Mouse (Mus musculus): ENCODE measurements at regions not wholly inside any gene's neighbourhood (a gene's known extent, or its start where the extent isn't known, plus 50 kb on each side); places are given as distances from the start of the nearest gene placed in this dataset.

- DNase-seq = no peak
- 67% methylated on average over 12 of the region's 12 CpGs for WGBS
- Histone ChIP-seq H3K27ac (no peak overlapping the region), H3K4me3 (no peak overlapping the region), H3K27me3 (ENCODE audit: control insufficient read depth, insufficient read depth, low read length) (no peaks in the 10 kb centered on the region), H3K4me1 (ENCODE audit: control insufficient read depth, insufficient read depth, low read length) (no peaks in the 10 kb centered on the region), H3K9ac (ENCODE audit: low read depth, low read length) (no peak overlapping the region), H3K79me2 (replicated peaks; ENCODE audit: control insufficient read depth, insufficient read depth, low read length) (no peaks in the 10 kb centered on the region), H3K36me3 (ENCODE audit: control insufficient read depth, insufficient read depth, low read length) (no peaks in the 10 kb centered on the region)
- intact Hi-C loops (cut with DNase I) = no loop called here
- no peak for TF ChIP-seq CTCF (IDR thresholded peaks at IDR 0.05)
- no peak for TF ChIP-seq EP300 (IDR thresholded peaks at IDR 0.05; ENCODE audit: insufficient read depth, low read depth, low read length)
- TF ChIP-seq POLR2A (IDR thresholded peaks at IDR 0.05; ENCODE audit: insufficient read depth, low read depth, low read length) = no peak
These were observed 55.2 kb upstream of the Dlk1 start for GRCm38 (mm10) chr12:109397175-109398058.

DNA sequence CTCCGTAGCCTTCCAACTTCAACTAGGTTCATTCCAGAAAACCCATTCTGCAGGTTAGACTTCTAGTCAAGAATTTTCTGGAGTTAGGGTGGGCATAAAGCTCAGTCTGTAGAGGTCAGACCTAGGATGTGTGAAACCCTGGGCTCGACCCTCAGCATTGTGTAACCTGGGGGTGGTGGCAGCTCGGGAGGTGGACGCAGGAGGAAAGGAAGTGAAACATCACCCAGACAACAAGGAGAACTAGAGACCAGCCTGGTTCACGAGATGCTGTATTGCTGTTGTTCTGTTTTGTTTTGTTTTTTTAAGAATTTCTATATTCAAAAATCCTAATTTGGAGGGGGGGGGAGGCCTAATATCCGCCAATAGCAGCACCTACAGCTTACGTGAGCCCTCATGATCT lies 54.1 kb upstream of the Dlk1 start:
- no peak for TF ChIP-seq EP300 (IDR thresholded peaks at IDR 0.05; ENCODE audit: insufficient read depth, low read depth, low read length)
- no peak for TF ChIP-seq POLR2A (IDR thresholded peaks at IDR 0.05; ENCODE audit: insufficient read depth, low read depth, low read length)
- TF ChIP-seq CTCF (IDR thresholded peaks at IDR 0.05) = no peak
- H3K27ac ChIP-seq = no peak overlapping the region
- DNase-seq = no peak
- no peak overlapping the region for H3K4me3 ChIP-seq
- H3K36me3 ChIP-seq (ENCODE audit: control insufficient read depth, insufficient read depth, low read length) = no peaks in the 10 kb centered on the region
- H3K79me2 ChIP-seq (replicated peaks; ENCODE audit: control insufficient read depth, insufficient read depth, low read length) = no peaks in the 10 kb centered on the region
- intact Hi-C loops (cut with DNase I) = no loop called here
- H3K4me1 ChIP-seq (ENCODE audit: control insufficient read depth, insufficient read depth, low read length) = no peaks in the 10 kb centered on the region
- no peak overlapping the region for H3K9ac ChIP-seq (ENCODE audit: low read depth, low read length)
- no peaks in the 10 kb centered on the region for H3K27me3 ChIP-seq (ENCODE audit: control insufficient read depth, insufficient read depth, low read length)
- 67% methylated on average over 7 of the region's 7 CpGs for WGBS

GRCm38 (mm10) chr12:109398951-109399350 lies 53.7 kb upstream of the Dlk1 start:
- intact Hi-C loops (cut with DNase I) = no loop called here
- Histone ChIP-seq H3K36me3 (ENCODE audit: control insufficient read depth, insufficient read depth, low read length) (no peaks in the 10 kb centered on the region), H3K79me2 (replicated peaks; ENCODE audit: control insufficient read depth, insufficient read depth, low read length) (no peaks in the 10 kb centered on the region), H3K27ac (no peak overlapping the region), H3K4me1 (ENCODE audit: control insufficient read depth, insufficient read depth, low read length) (no peaks in the 10 kb centered on the region), H3K9ac (ENCODE audit: low read depth, low read length) (no peak overlapping the region), H3K4me3 (no peak overlapping the region), H3K27me3 (ENCODE audit: control insufficient read depth, insufficient read depth, low read length) (no peaks in the 10 kb centered on the region)
- no peak for TF ChIP-seq CTCF (IDR thresholded peaks at IDR 0.05)
- no peak for TF ChIP-seq EP300 (IDR thresholded peaks at IDR 0.05; ENCODE audit: insufficient read depth, low read depth, low read length)
- TF ChIP-seq POLR2A (IDR thresholded peaks at IDR 0.05; ENCODE audit: insufficient read depth, low read depth, low read length) = no peak
- 9% methylated on average over 6 of the region's 6 CpGs for WGBS
- DNase-seq = no peak

GRCm38 (mm10) chr12:109399591-109399990 lies 53.0 kb upstream of the Dlk1 start:
- WGBS = 13% methylated on average over 22 of the region's 22 CpGs
- no peak for TF ChIP-seq POLR2A (IDR thresholded peaks at IDR 0.05; ENCODE audit: insufficient read depth, low read depth, low read length)
- no peak for TF ChIP-seq EP300 (IDR thresholded peaks at IDR 0.05; ENCODE audit: insufficient read depth, low read depth, low read length)
- TF ChIP-seq CTCF (IDR thresholded peaks at IDR 0.05) = no peak
- Histone ChIP-seq H3K9ac (ENCODE audit: low read depth, low read length) (no peak overlapping the region), H3K79me2 (replicated peaks; ENCODE audit: control insufficient read depth, insufficient read depth, low read length) (no peaks in the 10 kb centered on the region), H3K27ac (no peak overlapping the region), H3K4me3 (no peak overlapping the region), H3K27me3 (ENCODE audit: control insufficient read depth, insufficient read depth, low read length) (no peaks in the 10 kb centered on the region), H3K36me3 (ENCODE audit: control insufficient read depth, insufficient read depth, low read length) (no peaks in the 10 kb centered on the region), H3K4me1 (ENCODE audit: control insufficient read depth, insufficient read depth, low read length) (no peaks in the 10 kb centered on the region)
- DNase-seq = no peak
- intact Hi-C loops (cut with DNase I) = no loop called here

- H3K36me3 ChIP-seq (ENCODE audit: control insufficient read depth, insufficient read depth, low read length) = no peaks in the 10 kb centered on the region
- no peaks in the 10 kb centered on the region for H3K27me3 ChIP-seq (ENCODE audit: control insufficient read depth, insufficient read depth, low read length)
- TF ChIP-seq CTCF (IDR thresholded peaks at IDR 0.05) (no peak), POLR2A (IDR thresholded peaks at IDR 0.05; ENCODE audit: insufficient read depth, low read depth, low read length) (no peak)
- no peaks in the 10 kb centered on the region for H3K4me1 ChIP-seq (ENCODE audit: control insufficient read depth, insufficient read depth, low read length)
- intact Hi-C loops (cut with DNase I) = no loop called here
- no peak overlapping the region for H3K9ac ChIP-seq (ENCODE audit: low read depth, low read length)
- no peak overlapping the region for H3K4me3 ChIP-seq
- H3K79me2 ChIP-seq (replicated peaks; ENCODE audit: control insufficient read depth, insufficient read depth, low read length) = no peaks in the 10 kb centered on the region
- no peak for DNase-seq
- no peak overlapping the region for H3K27ac ChIP-seq
- 89% methylated on average over 7 of the region's 7 CpGs for WGBS
These were observed 52.6 kb upstream of the Dlk1 start for GRCm38 (mm10) chr12:109400041-109400440.

DNA sequence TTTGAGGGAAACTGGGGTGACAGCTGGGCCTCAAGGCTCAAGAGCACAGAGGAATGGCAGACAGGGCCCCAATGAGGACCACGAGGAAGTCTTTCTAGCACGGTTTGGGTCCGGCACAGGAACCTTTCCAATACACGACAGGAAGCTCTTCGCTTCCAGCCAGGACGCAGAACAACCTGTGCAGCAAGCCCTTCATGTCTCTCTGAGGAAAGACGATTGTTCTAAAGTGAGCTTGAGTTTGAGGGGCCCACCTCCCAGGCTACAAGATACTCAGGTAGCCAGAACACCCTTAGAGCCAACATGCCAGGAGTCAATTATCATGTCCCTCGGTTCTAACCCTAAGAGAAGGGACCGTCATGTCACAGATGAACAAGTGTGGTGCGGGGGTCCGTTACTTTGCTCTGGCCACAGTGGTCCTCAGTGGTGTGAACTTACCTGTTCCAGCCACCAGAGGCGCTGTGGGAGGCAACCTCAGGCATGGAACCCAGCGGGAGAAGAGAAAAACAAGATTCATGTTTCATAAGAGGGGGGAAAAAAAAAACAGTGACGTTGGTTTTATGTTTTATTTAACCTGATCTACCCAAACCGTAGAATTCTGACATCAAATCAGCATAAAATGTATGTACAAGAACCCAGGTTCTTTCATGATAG lies 51.6 kb upstream of the Dlk1 start:
- no peak overlapping the region for H3K4me3 ChIP-seq

More for the DNA sequence above, 51.6 kb upstream of the Dlk1 start:
- Histone ChIP-seq H3K9ac (ENCODE audit: low read depth, low read length) (no peak overlapping the region), H3K4me1 (ENCODE audit: control insufficient read depth, insufficient read depth, low read length) (no peaks in the 10 kb centered on the region), H3K36me3 (ENCODE audit: control insufficient read depth, insufficient read depth, low read length) (no peaks in the 10 kb centered on the region), H3K27ac (no peak overlapping the region), H3K27me3 (ENCODE audit: control insufficient read depth, insufficient read depth, low read length) (no peaks in the 10 kb centered on the region), H3K79me2 (replicated peaks; ENCODE audit: control insufficient read depth, insufficient read depth, low read length) (no peaks in the 10 kb centered on the region)
- WGBS = 51% methylated on average over 15 of the region's 15 CpGs
- DNase-seq = no peak
- TF ChIP-seq POLR2A (IDR thresholded peaks at IDR 0.05; ENCODE audit: insufficient read depth, low read depth, low read length) (no peak), CTCF (IDR thresholded peaks at IDR 0.05) (peak; percentile 62)
- intact Hi-C loops (cut with DNase I) = no loop called here
